Mouse (Mus musculus): ENCODE results near the gene Antxr1. TPM values are rescaled to one million over a fixed set of nuclear protein-coding genes. Genes with fewer than 3 reads are reported as not detected.

The Antxr1 gene
- polyA plus RNA-seq, 1 experiment from 2014 or later: 3.8 TPM

GRCm38 (mm10) chr6:87121961-87122360, 213.7 kb downstream of the Antxr1 start:
- Histone ChIP-seq H3K27me3 (ENCODE audit: control insufficient read depth, insufficient read depth, low read length) (no peaks in the 10 kb centered on the region), H3K4me1 (ENCODE audit: control insufficient read depth, insufficient read depth, low read length) (peaks cover 1% of the 10 kb centered on the region), H3K4me3 (ENCODE audit: low read length) (no peak overlapping the region), H3K9me3 (replicated peaks; ENCODE audit: control insufficient read depth, low read length) (no peaks in the 10 kb centered on the region), H3K4me2 (ENCODE audit: low read depth, low read length) (no peak overlapping the region), H3K27ac (ENCODE audit: low read length) (no peak overlapping the region), H3K36me3 (ENCODE audit: control insufficient read depth, insufficient read depth) (no peaks in the 10 kb centered on the region), H3K9ac (ENCODE audit: low read length) (no peak overlapping the region)
- WGBS: 63% methylated on average over 7 of the region's 7 CpGs
- ATAC-seq (replicated peaks; ENCODE audit: extremely low read depth, insufficient read depth, low FRiP score): no peak

- 81% methylated on average over 6 of the region's 6 CpGs for WGBS
- H3K9ac ChIP-seq (ENCODE audit: low read length): no peak overlapping the region
- no peak for ATAC-seq (replicated peaks; ENCODE audit: extremely low read depth, insufficient read depth, low FRiP score)
- no peak overlapping the region for H3K4me2 ChIP-seq (ENCODE audit: low read depth, low read length)
- H3K9me3 ChIP-seq (replicated peaks; ENCODE audit: control insufficient read depth, low read length): no peaks in the 10 kb centered on the region
- H3K36me3 ChIP-seq (ENCODE audit: control insufficient read depth, insufficient read depth): no peaks in the 10 kb centered on the region
- no peaks in the 10 kb centered on the region; the same call in 1 of the 2 replicates for H3K4me1 ChIP-seq (ENCODE audit: control insufficient read depth, insufficient read depth, low read length)
- H3K27ac ChIP-seq (ENCODE audit: low read length): no peak overlapping the region
- no peaks in the 10 kb centered on the region for H3K27me3 ChIP-seq (ENCODE audit: control insufficient read depth, insufficient read depth, low read length)
- H3K4me3 ChIP-seq (ENCODE audit: low read length): no peak overlapping the region
Measured at GRCm38 (mm10) chr6:87120661-87121060, 215.0 kb downstream of the Antxr1 start.

GRCm38 (mm10) chr6:87119975-87120374, 215.6 kb downstream of the Antxr1 start:
- no peaks in the 10 kb centered on the region for H3K36me3 ChIP-seq (ENCODE audit: control insufficient read depth, insufficient read depth)
- ATAC-seq (replicated peaks; ENCODE audit: extremely low read depth, insufficient read depth, low FRiP score): no peak
- no peak overlapping the region for H3K4me3 ChIP-seq (ENCODE audit: low read length)
- no peaks in the 10 kb centered on the region for H3K27me3 ChIP-seq (ENCODE audit: control insufficient read depth, insufficient read depth, low read length)
- H3K4me1 ChIP-seq (ENCODE audit: control insufficient read depth, insufficient read depth, low read length): no peaks in the 10 kb centered on the region; the same call in 1 of the 2 replicates
- no peak overlapping the region for H3K4me2 ChIP-seq (ENCODE audit: low read depth, low read length)
- peak overlapping the region; percentile 16; the same call in 1 of the 2 replicates for H3K9ac ChIP-seq (ENCODE audit: low read length)
- H3K9me3 ChIP-seq (replicated peaks; ENCODE audit: control insufficient read depth, low read length): no peaks in the 10 kb centered on the region
- 59% methylated on average over 4 of the region's 4 CpGs for WGBS
- no peak overlapping the region for H3K27ac ChIP-seq (ENCODE audit: low read length)

GRCm38 (mm10) chr6:87119066-87119837, 216.4 kb downstream of the Antxr1 start:
- H3K27me3 ChIP-seq (ENCODE audit: control insufficient read depth, insufficient read depth, low read length): no peaks in the 10 kb centered on the region
- no peak overlapping the region for H3K9ac ChIP-seq (ENCODE audit: low read length)
- 0 out of 2 replicates have a peak, but pooled peaks have one; percentile 52 for ATAC-seq (replicated peaks; ENCODE audit: extremely low read depth, insufficient read depth, low FRiP score)
- no peaks in the 10 kb centered on the region for H3K9me3 ChIP-seq (replicated peaks; ENCODE audit: control insufficient read depth, low read length)
- no peak overlapping the region for H3K4me3 ChIP-seq (ENCODE audit: low read length)
- H3K4me2 ChIP-seq (ENCODE audit: low read depth, low read length): no peak overlapping the region
- H3K27ac ChIP-seq (ENCODE audit: low read length): no peak overlapping the region
- no peaks in the 10 kb centered on the region for H3K36me3 ChIP-seq (ENCODE audit: control insufficient read depth, insufficient read depth)
- WGBS: 84% methylated on average over 20 of the region's 20 CpGs
- H3K4me1 ChIP-seq (ENCODE audit: control insufficient read depth, insufficient read depth, low read length): no peaks in the 10 kb centered on the region; the same call in 1 of the 2 replicates

- no peak overlapping the region for H3K4me3 ChIP-seq (ENCODE audit: low read length)
- no peak overlapping the region for H3K9ac ChIP-seq (ENCODE audit: low read length)
- no peaks in the 10 kb centered on the region for H3K9me3 ChIP-seq (replicated peaks; ENCODE audit: control insufficient read depth, low read length)
- H3K27ac ChIP-seq (ENCODE audit: low read length): no peak overlapping the region
- WGBS: 84% methylated on average over 7 of the region's 7 CpGs
- no peaks in the 10 kb centered on the region for H3K36me3 ChIP-seq (ENCODE audit: control insufficient read depth, insufficient read depth)
- H3K4me2 ChIP-seq (ENCODE audit: low read depth, low read length): no peak overlapping the region
- no peaks in the 10 kb centered on the region for H3K27me3 ChIP-seq (ENCODE audit: control insufficient read depth, insufficient read depth, low read length)
- H3K4me1 ChIP-seq (ENCODE audit: control insufficient read depth, insufficient read depth, low read length): no peaks in the 10 kb centered on the region; the same call in 1 of the 2 replicates
- no peak for ATAC-seq (replicated peaks; ENCODE audit: extremely low read depth, insufficient read depth, low FRiP score)
Measured at GRCm38 (mm10) chr6:87116596-87116995, 219.0 kb downstream of the Antxr1 start.

- Histone ChIP-seq H3K4me2 (ENCODE audit: low read depth, low read length) (no peak overlapping the region), H3K9ac (ENCODE audit: low read length) (no peak overlapping the region), H3K4me3 (ENCODE audit: low read length) (no peak overlapping the region), H3K27me3 (ENCODE audit: control insufficient read depth, insufficient read depth, low read length) (no peaks in the 10 kb centered on the region), H3K36me3 (ENCODE audit: control insufficient read depth, insufficient read depth) (no peaks in the 10 kb centered on the region), H3K27ac (ENCODE audit: low read length) (no peak overlapping the region), H3K4me1 (ENCODE audit: control insufficient read depth, insufficient read depth, low read length) (no peaks in the 10 kb centered on the region; the same call in 1 of the 2 replicates), H3K9me3 (replicated peaks; ENCODE audit: control insufficient read depth, low read length) (no peaks in the 10 kb centered on the region)
- ATAC-seq (replicated peaks; ENCODE audit: extremely low read depth, insufficient read depth, low FRiP score): no peak
- 65% methylated on average over 2 of the region's 2 CpGs for WGBS
Measured at GRCm38 (mm10) chr6:87115981-87116380, 219.6 kb downstream of the Antxr1 start.

- Histone ChIP-seq H3K9me3 (replicated peaks; ENCODE audit: control insufficient read depth, low read length) (no peaks in the 10 kb centered on the region), H3K27me3 (ENCODE audit: control insufficient read depth, insufficient read depth, low read length) (no peaks in the 10 kb centered on the region), H3K4me3 (ENCODE audit: low read length) (no peak overlapping the region), H3K4me2 (ENCODE audit: low read depth, low read length) (no peak overlapping the region), H3K27ac (ENCODE audit: low read length) (peak overlapping the region; percentile 59), H3K36me3 (ENCODE audit: control insufficient read depth, insufficient read depth) (no peaks in the 10 kb centered on the region), H3K4me1 (ENCODE audit: control insufficient read depth, insufficient read depth, low read length) (no peaks in the 10 kb centered on the region), H3K9ac (ENCODE audit: low read length) (no peak overlapping the region)
- ATAC-seq (replicated peaks; ENCODE audit: extremely low read depth, insufficient read depth, low FRiP score): 0 out of 2 replicates have a peak, but pooled peaks have one; percentile 28
- 73% methylated on average over 6 of the region's 6 CpGs for WGBS
Measured at GRCm38 (mm10) chr6:87112125-87112524, 223.5 kb downstream of the Antxr1 start.

GRCm38 (mm10) chr6:87111493-87111892, 224.1 kb downstream of the Antxr1 start:
- Histone ChIP-seq H3K36me3 (ENCODE audit: control insufficient read depth, insufficient read depth) (no peaks in the 10 kb centered on the region), H3K4me2 (ENCODE audit: low read depth, low read length) (no peak overlapping the region), H3K4me3 (ENCODE audit: low read length) (no peak overlapping the region), H3K27me3 (ENCODE audit: control insufficient read depth, insufficient read depth, low read length) (no peaks in the 10 kb centered on the region), H3K4me1 (ENCODE audit: control insufficient read depth, insufficient read depth, low read length) (no peaks in the 10 kb centered on the region), H3K27ac (ENCODE audit: low read length) (no peak overlapping the region), H3K9me3 (replicated peaks; ENCODE audit: control insufficient read depth, low read length) (no peaks in the 10 kb centered on the region), H3K9ac (ENCODE audit: low read length) (no peak overlapping the region)
- ATAC-seq (replicated peaks; ENCODE audit: extremely low read depth, insufficient read depth, low FRiP score): no peak
- 94% methylated on average over 1 of the region's 1 CpGs for WGBS

- no peak within 1 kb of the TSS for H3K4me2 ChIP-seq (ENCODE audit: low read depth, low read length)
- no peaks in the 10 kb centered on the region for H3K36me3 ChIP-seq (ENCODE audit: control insufficient read depth, insufficient read depth)
- no peak for ATAC-seq (replicated peaks; ENCODE audit: extremely low read depth, insufficient read depth, low FRiP score)
- H3K9ac ChIP-seq (ENCODE audit: low read length): no peak within 1 kb of the TSS
- no peak within 1 kb of the TSS for H3K4me3 ChIP-seq (ENCODE audit: low read length)
- H3K27me3 ChIP-seq (ENCODE audit: control insufficient read depth, insufficient read depth, low read length): no peaks in the 10 kb centered on the region
- H3K4me1 ChIP-seq (ENCODE audit: control insufficient read depth, insufficient read depth, low read length): peaks cover 20% of the 10 kb centered on the region
- no peak within 1 kb of the TSS for H3K27ac ChIP-seq (ENCODE audit: low read length)
- H3K9me3 ChIP-seq (replicated peaks; ENCODE audit: control insufficient read depth, low read length): no peaks in the 10 kb centered on the region
- WGBS: 78% methylated on average over 11 of the region's 11 CpGs
Measured at GRCm38 (mm10) chr6:87104123-87104796, 231.4 kb downstream of the Antxr1 start, which contains the start of gene D6Ertd527e. TSS of gene D6Ertd527e (plus strand) at chr6:87104746.
